Mouse (Mus musculus) left cerebral cortex, adult 18-20 months (tissue): ENCODE results near the gene Arhgap25. TPM values are rescaled to one million over a fixed set of nuclear protein-coding genes. Genes with fewer than 3 reads are reported as not detected.
A peak's percentile ranks its signal among the peaks of the same experiment; 100 is the strongest.
"Not testable (repeated sequence)": the region's sequence is repeated elsewhere in the genome, so short reads cannot be mapped to it uniquely, and the experiment has no call there.

Source experiments
- DNase-seq, 2 experiments: peaks; one replicate each; pipeline ENCODE4 v3.0.0; 2021 to 2022; ENCODE audit warnings: low spot score in 2 of 2, mixed read lengths in 1 of 2
- long read RNA-seq, 2 experiments: library from polyadenylated mRNA; stranded (forward); transcript quantifications; one replicate each; pipeline ENCODE4 v2.0.0; 2021
- total RNA-seq, 2 experiments: library from RNA; stranded (reverse); gene quantifications; 2 replicates each; pipeline ENCODE4 v1.2.3; 2021

Arhgap25 gene
- 10 to 100 TPM in 1 of 2 experiments, 1 to 10 TPM in 1; 8.1 to 10.8 TPM for total RNA-seq
- long read RNA-seq, experiment 1, transcript Arhgap25-203 (11 exons, 3,671 nt): major isoform, 10 of 14 reads
- long read RNA-seq, experiment 1, partial matches to known transcripts: 1 of 14 reads
- long read RNA-seq, experiment 1, other reads (novel, unspliced or antisense): 1 of 14 reads
- long read RNA-seq, experiment 2, transcript Arhgap25-203 (11 exons, 3,671 nt): major isoform, 8 of 10 reads
- long read RNA-seq, experiment 2, partial matches to known transcripts: 2 of 10 reads
- long read RNA-seq, experiment 2, other reads (novel, unspliced or antisense): 0 of 10 reads

GRCm38 (mm10) chr6:87532953-87533710, at the start of gene Arhgap25:
Arhgap25 (minus strand) TSS chr6:87533259.
- DNase-seq: peak in 1 of 2 experiments; percentile 41

- DNase-seq: no peak
These were observed 49.4 kb upstream of the Arhgap25 start for GRCm38 (mm10) chr6:87582456-87582855.

- DNase-seq: no peak
These were observed 48.5 kb upstream of the Arhgap25 start for GRCm38 (mm10) chr6:87581581-87581980.

- no peak for DNase-seq
These were observed 48.0 kb upstream of the Arhgap25 start for GRCm38 (mm10) chr6:87581071-87581470.

GRCm38 (mm10) chr6:87578247-87578646, 45.2 kb upstream of the Arhgap25 start:
- DNase-seq: no peak

GRCm38 (mm10) chr6:87576648-87577330, 43.7 kb upstream of the Arhgap25 start:
- no peak for DNase-seq

- not testable (repeated sequence) for DNase-seq
These were observed 38.8 kb upstream of the Arhgap25 start for GRCm38 (mm10) chr6:87571863-87572262.

GRCm38 (mm10) chr6:87567686-87568593, 34.9 kb upstream of the Arhgap25 start:
- DNase-seq: no peak

- no peak for DNase-seq
These were observed 32.1 kb upstream of the Arhgap25 start for GRCm38 (mm10) chr6:87565166-87565565.

GRCm38 (mm10) chr6:87564356-87564755, 31.3 kb upstream of the Arhgap25 start:
- no peak for DNase-seq

GRCm38 (mm10) chr6:87553724-87554123, 20.7 kb upstream of the Arhgap25 start:
- no peak for DNase-seq

- DNase-seq: no peak
These were observed 19.2 kb upstream of the Arhgap25 start for GRCm38 (mm10) chr6:87552054-87552807.

GRCm38 (mm10) chr6:87547836-87548235, 14.8 kb upstream of the Arhgap25 start:
- DNase-seq: no peak

- no peak for DNase-seq
These were observed 14.4 kb upstream of the Arhgap25 start for GRCm38 (mm10) chr6:87547431-87547830.

GRCm38 (mm10) chr6:87545331-87546217, 12.5 kb upstream of the Arhgap25 start:
- DNase-seq: no peak

GRCm38 (mm10) chr6:87542027-87542426, 9.0 kb upstream of the Arhgap25 start:
- DNase-seq: no peak

GRCm38 (mm10) chr6:87541171-87541571, 8.1 kb upstream of the Arhgap25 start:
- DNase-seq: no peak

- DNase-seq: no peak
These were observed 5.6 kb upstream of the Arhgap25 start for GRCm38 (mm10) chr6:87538376-87539270.
